Mouse (Mus musculus) adrenal gland, adult 10 weeks (tissue): ENCODE data around the gene Nobox. TPM values are rescaled to one million over a fixed set of nuclear protein-coding genes. Genes with fewer than 3 reads are reported as not detected.

Source experiments
- polyA plus RNA-seq: library from polyadenylated mRNA; stranded (reverse); fragments of 350-450 nt; fragmentation: Illumina TruSeq; extraction: RNeasy Lipid Tissue Mini Kit (QIAGEN cat#74804); gene quantifications from one replicate; pipeline ENCODE4 v1.2.3, GENCODE M21; 2014; ENCODE audit warnings: low read depth, low replicate concordance

Gene Nobox
- polyA plus RNA-seq: not detected

DNA sequence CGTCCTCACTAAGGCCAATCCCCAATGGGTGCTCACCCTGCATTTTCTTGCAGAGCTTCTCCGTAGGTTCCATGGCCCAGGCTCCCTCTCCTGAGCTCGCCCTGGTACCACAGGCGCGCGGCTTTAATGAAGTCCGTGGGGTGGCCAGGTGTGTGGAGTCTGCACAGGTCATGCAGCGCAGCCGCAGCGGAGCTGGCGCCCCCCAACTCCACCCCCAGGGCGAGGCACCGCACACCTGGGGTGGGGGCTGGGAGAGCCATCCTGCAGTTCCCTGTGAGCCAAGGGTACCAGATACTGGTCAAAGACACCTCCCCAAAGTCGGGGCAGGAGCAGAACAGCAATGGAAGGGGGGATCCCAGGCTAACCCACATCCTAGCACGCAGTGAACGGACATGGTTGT is at the start of gene Nobox:
Gene Nobox, minus strand, starts transcription at position 101 of the 400 bp plus-strand sequence.

DNA sequence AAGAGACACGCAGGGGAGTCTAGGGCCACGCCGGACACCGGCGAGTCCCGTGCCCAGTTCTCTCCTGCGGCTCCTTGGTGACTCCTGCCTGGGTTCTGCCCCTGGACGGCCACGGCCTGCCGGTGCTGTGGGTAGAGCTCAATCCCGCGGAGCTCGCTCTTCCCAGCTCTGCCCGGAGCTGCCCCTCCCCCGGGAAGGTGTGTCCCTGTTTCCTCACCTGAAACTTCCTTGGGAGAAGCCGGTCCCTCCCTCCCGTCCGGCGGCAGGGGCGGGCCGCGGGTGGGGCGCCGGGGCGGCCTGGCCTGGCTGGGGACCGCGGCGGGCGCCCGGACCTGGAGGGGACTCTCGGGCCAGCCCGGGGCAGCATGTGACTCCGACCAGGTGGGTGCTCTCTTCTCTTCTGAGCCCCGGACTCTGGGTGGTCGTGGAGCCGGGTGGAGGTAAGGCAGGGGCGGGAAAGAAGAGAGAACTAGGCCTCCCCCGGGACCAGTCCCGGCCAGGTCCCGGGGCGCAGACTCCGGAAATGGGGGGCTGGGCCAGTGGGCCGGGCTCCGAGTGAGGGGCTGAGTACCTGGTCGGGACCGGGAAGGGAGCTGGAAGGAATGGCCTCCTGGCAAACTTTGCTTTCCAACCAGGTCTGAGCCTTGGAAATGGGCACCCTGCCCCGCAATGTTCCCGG is 43.9 kb downstream of the Nobox start, which contains the start of gene Arhgef5:
Gene Arhgef5, plus strand, starts transcription at position 220 of the 679 bp plus-strand sequence.

Other genes with a start within 250 kb of the Nobox start
- not detected for gene Olfr441, start 203.2 kb downstream of the Nobox start, polyA plus RNA-seq
- not detected for gene Olfr237-ps1, start 163.0 kb downstream of the Nobox start, polyA plus RNA-seq
- gene Olfr437, start 146.3 kb downstream of the Nobox start, polyA plus RNA-seq: not detected
- gene Olfr13, start 137.4 kb downstream of the Nobox start, polyA plus RNA-seq: not detected
- not detected for gene Olfr435, start 112.4 kb downstream of the Nobox start, polyA plus RNA-seq
- not detected for gene Olfr434, start 96.5 kb downstream of the Nobox start, polyA plus RNA-seq
- gene Olfr47, start 78.0 kb downstream of the Nobox start, polyA plus RNA-seq: not detected
- gene Arhgef5, start 44.0 kb downstream of the Nobox start, polyA plus RNA-seq: 18.5 TPM